Mouse (Mus musculus): ENCODE measurements around the gene Clmn. TPM values are rescaled to one million over a fixed set of nuclear protein-coding genes. Genes with fewer than 3 reads are reported as not detected.
"Not testable (repeated sequence)": the region's sequence is repeated elsewhere in the genome, so short reads cannot be mapped to it uniquely, and the experiment has no call there.

The Clmn gene
- polyA plus RNA-seq, 1 experiment: not detected

DNA sequence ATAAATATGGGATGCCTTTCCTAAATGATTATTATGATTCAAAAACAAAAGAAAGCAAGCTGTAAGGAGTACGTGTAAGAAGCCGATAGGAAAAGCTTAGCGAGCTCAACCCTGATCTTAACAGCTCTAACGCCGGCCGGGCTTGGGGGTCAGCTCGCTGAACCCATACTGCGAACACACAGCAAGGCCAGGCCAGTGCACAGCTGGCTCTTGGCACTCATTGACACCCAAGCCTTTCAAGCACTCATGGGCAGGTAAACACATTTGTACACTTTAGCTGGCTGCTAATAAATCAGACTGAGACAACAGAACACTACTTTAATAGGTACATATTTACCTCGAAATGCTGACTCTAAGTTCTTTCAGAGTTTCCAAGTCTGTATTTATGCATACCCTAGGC is 126.4 kb downstream of the Clmn start:
- TF ChIP-seq CTCF (IDR thresholded peaks at IDR 0.05; ENCODE audit: low read depth, low read length) (no peak), POLR2A (IDR thresholded peaks at IDR 0.05; ENCODE audit: borderline replicate concordance, low read depth, low read length) (no peak)
- Histone ChIP-seq H3K4me1 (ENCODE audit: control insufficient read depth, insufficient read depth, low read length) (peaks cover 11% of the 10 kb centered on the region), H3K4me3 (ENCODE audit: insufficient read depth, low read length) (no peak overlapping the region)

DNA sequence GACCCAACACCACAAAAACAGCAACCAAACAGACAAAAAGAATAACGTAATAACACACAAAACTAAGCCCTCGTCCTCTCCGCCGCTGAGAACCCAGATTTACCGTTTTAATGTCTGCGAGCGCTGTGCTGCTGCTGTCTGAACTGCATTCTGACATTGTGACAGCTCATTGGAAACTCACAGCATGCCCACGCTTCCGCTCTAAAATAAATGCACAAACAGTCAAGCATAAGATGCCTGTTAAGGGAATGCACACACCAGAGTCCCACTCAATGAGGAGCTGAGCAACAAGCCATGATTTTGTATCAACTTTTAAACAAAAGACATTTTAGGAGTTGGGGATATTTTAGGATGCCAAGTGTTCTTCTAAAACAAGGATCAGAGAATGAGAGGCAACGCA is 127.2 kb downstream of the Clmn start:
- TF ChIP-seq POLR2A (IDR thresholded peaks at IDR 0.05; ENCODE audit: borderline replicate concordance, low read depth, low read length) (no peak), CTCF (IDR thresholded peaks at IDR 0.05; ENCODE audit: low read depth, low read length) (no peak)
- Histone ChIP-seq H3K27ac (ENCODE audit: insufficient read depth, low read depth, low read length) (no peak overlapping the region), H3K4me1 (ENCODE audit: control insufficient read depth, insufficient read depth, low read length) (peaks cover 11% of the 10 kb centered on the region), H3K4me3 (ENCODE audit: insufficient read depth, low read length) (no peak overlapping the region)

More for the DNA sequence above, 126.4 kb downstream of the Clmn start:
- H3K27ac ChIP-seq (ENCODE audit: insufficient read depth, low read depth, low read length): no peak overlapping the region

DNA sequence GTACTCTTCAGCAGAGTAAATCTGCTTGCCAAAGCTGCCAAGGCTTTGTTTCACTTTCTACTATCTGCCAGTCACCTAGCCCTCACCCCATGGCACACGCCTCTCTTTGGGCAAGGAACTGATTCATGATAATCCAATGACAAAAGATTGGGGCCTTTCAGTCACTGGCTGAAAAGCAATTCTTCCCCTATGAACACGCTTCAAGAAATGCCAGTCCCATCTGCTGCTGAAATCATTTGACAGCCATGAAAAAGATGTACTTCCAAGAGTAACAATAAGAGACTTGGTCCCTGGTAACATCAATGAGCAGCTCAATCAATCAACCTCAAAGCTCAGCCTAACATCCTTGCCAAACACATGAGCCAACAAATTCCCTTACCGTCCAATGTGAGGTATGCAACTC is 128.9 kb downstream of the Clmn start:
- no peak for TF ChIP-seq POLR2A (IDR thresholded peaks at IDR 0.05; ENCODE audit: borderline replicate concordance, low read depth, low read length)
- TF ChIP-seq CTCF (IDR thresholded peaks at IDR 0.05; ENCODE audit: low read depth, low read length): no peak
- H3K27ac ChIP-seq (ENCODE audit: insufficient read depth, low read depth, low read length): no peak overlapping the region
- H3K4me1 ChIP-seq (ENCODE audit: control insufficient read depth, insufficient read depth, low read length): 0 out of 2 replicates have a peak, but pooled peaks cover 3% of the 10 kb centered on the region
- H3K4me3 ChIP-seq (ENCODE audit: insufficient read depth, low read length): no peak overlapping the region

DNA sequence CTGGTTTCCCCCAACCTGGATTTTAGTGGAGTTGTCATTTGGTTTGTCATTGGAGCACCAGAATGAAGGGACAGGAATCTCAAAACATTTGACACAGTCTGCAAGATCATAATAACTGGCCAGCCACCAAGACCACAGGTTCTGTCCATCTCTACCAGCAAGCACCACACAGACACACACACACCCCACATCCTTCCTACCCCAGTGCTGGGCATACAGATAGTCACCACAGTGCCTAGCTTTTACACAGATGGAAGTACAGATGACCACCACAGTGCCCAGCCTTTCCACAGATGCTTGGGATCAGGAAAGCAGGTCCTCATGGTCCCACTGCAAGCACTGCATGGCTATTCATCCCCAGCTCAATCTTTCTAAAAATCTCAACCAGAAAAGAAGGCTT is 131.7 kb downstream of the Clmn start:
- TF ChIP-seq CTCF (IDR thresholded peaks at IDR 0.05; ENCODE audit: low read depth, low read length) (no peak), POLR2A (IDR thresholded peaks at IDR 0.05; ENCODE audit: borderline replicate concordance, low read depth, low read length) (no peak)
- no peak overlapping the region for H3K4me3 ChIP-seq (ENCODE audit: insufficient read depth, low read length)
- H3K4me1 ChIP-seq (ENCODE audit: control insufficient read depth, insufficient read depth, low read length): no peaks in the 10 kb centered on the region
- H3K27ac ChIP-seq (ENCODE audit: insufficient read depth, low read depth, low read length): no peak overlapping the region

DNA sequence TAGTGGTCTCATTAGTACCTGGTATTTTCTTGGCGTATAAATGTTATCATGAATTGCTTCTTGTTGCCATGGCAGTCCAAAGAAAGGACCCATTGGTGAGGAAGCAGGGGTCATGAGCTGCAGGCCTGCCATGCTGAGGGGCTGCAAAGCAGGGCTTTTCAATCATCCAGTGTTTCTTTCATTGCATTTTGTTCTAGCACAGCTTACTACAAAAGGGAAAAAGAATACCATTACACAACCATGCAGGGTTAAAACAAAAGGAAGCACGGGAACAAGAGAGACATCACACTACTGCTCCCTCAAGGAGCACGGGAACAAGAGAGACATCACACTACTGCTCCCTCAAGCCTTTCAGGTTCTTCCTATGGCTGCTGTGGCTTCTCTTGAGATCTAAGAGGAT is 133.1 kb downstream of the Clmn start:
- TF ChIP-seq CTCF (IDR thresholded peaks at IDR 0.05; ENCODE audit: low read depth, low read length) (no peak), POLR2A (IDR thresholded peaks at IDR 0.05; ENCODE audit: borderline replicate concordance, low read depth, low read length) (no peak)
- no peaks in the 10 kb centered on the region for H3K4me1 ChIP-seq (ENCODE audit: control insufficient read depth, insufficient read depth, low read length)
- no peak overlapping the region for H3K27ac ChIP-seq (ENCODE audit: insufficient read depth, low read depth, low read length)
- H3K4me3 ChIP-seq (ENCODE audit: insufficient read depth, low read length): no peak overlapping the region

DNA sequence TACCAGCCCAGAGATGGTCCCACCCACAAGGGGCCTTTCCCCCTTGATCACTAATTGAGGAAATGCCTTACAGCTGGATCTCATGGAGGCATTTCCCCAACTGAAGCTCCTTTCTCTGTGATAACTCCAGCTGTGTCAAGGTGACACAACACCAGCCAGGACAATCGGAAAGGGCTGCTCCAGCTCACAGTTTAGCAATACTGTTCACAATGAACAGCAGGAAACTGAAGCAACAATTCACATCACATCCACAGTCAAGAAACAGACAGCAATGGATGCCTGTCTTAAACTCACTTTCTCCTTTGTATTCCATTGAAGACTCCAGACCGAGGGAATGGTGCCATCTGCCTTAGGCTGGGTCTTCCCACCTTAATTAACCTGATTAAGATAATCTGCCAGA is 138.4 kb downstream of the Clmn start:
- not testable (repeated sequence) for H3K4me1 ChIP-seq (ENCODE audit: control insufficient read depth, insufficient read depth, low read length); H3K27ac ChIP-seq (ENCODE audit: insufficient read depth, low read depth, low read length); H3K4me3 ChIP-seq (ENCODE audit: insufficient read depth, low read length)

DNA sequence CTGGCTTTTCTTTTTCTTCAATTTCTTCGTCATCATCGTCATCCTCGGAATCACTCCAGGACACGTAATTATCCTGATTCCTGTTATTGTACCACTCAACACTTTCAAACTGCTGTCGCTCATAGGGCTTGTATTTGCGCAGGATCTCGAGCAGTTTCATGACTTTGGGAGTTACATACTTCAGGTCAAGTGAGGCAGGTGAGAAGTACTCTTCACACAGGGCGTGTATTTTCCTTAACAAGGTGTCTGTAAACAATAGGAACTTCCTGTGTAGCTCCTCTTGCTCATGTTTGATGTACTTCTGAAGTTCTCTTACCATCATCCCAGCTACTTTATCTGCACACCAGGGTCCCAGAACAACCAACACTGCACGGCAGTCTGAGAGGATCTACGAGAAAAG is 142.8 kb downstream of the Clmn start:
- no peak overlapping the region for H3K27ac ChIP-seq (ENCODE audit: insufficient read depth, low read depth, low read length)
- TF ChIP-seq POLR2A (IDR thresholded peaks at IDR 0.05; ENCODE audit: borderline replicate concordance, low read depth, low read length) (no peak), CTCF (IDR thresholded peaks at IDR 0.05; ENCODE audit: low read depth, low read length) (no peak)
- no peaks in the 10 kb centered on the region for H3K4me1 ChIP-seq (ENCODE audit: control insufficient read depth, insufficient read depth, low read length)
- no peak overlapping the region for H3K4me3 ChIP-seq (ENCODE audit: insufficient read depth, low read length)

DNA sequence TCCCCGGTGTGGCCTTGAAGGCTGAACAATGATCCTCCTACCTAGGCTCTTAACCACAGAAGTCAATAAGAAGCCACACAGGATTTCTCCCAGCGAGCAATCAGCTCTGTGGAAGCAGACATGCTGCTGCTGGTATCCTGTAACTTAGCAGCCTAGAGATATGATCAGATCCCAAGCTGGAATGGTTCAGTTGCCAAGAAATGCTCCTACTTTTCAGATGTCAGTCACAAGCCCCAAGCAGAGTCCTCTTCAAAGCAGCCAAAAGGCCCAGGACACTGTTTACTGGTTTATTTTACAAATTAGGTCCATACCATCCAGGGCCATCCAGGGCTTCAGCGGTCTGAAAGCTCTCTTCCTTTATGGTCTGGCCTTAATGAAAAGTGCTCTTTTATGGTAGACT is 143.9 kb downstream of the Clmn start:
- no peak overlapping the region for H3K4me3 ChIP-seq (ENCODE audit: insufficient read depth, low read length)
- no peaks in the 10 kb centered on the region for H3K4me1 ChIP-seq (ENCODE audit: control insufficient read depth, insufficient read depth, low read length)
- TF ChIP-seq CTCF (IDR thresholded peaks at IDR 0.05; ENCODE audit: low read depth, low read length) (no peak), POLR2A (IDR thresholded peaks at IDR 0.05; ENCODE audit: borderline replicate concordance, low read depth, low read length) (no peak)
- H3K27ac ChIP-seq (ENCODE audit: insufficient read depth, low read depth, low read length): no peak overlapping the region

DNA sequence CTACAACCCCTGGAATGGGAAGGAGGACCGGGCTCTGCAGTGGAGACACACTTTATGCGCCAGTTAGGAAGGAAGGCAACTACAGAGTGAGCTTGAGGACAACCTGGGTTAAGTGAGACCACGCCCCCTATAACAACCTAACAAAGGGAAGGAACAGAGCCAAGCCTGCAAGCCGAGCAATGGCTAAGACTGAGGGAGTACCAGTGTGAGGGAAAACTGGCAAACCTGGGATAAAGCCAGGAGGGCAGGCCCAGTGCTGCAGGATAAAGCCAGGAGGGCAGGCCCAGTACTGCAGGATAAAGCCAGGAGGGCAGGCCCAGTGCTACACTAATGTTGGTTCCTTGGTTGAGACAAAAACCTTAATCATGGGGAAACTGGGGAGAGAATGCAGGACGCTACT is 145.9 kb downstream of the Clmn start:
- no peak overlapping the region for H3K4me3 ChIP-seq (ENCODE audit: insufficient read depth, low read length)
- no peak overlapping the region for H3K27ac ChIP-seq (ENCODE audit: insufficient read depth, low read depth, low read length)
- H3K4me1 ChIP-seq (ENCODE audit: control insufficient read depth, insufficient read depth, low read length): no peaks in the 10 kb centered on the region
- TF ChIP-seq POLR2A (IDR thresholded peaks at IDR 0.05; ENCODE audit: borderline replicate concordance, low read depth, low read length) (no peak), CTCF (IDR thresholded peaks at IDR 0.05; ENCODE audit: low read depth, low read length) (no peak)

DNA sequence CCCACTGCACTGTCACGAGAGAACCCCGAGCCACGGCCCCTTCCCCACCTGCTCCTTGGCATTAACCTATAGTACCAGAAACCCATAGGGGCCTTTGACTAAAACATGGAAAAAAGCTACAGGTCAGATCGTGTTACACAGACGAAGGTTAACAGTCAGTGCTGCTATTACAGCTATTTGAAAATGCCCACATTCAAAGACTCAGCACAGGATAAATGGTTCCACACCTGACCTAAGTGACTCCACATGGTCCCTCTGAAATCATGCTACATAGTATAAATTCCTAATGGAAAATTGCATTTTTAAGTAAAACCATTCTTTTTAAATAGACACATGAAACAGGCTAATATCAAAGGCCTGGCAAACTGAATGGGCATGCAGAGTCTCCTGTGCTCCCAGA is 148.5 kb downstream of the Clmn start:
- H3K4me3 ChIP-seq (ENCODE audit: insufficient read depth, low read length): no peak overlapping the region
- H3K4me1 ChIP-seq (ENCODE audit: control insufficient read depth, insufficient read depth, low read length): no peaks in the 10 kb centered on the region
- TF ChIP-seq CTCF (IDR thresholded peaks at IDR 0.05; ENCODE audit: low read depth, low read length) (no peak), POLR2A (IDR thresholded peaks at IDR 0.05; ENCODE audit: borderline replicate concordance, low read depth, low read length) (no peak)
- no peak overlapping the region for H3K27ac ChIP-seq (ENCODE audit: insufficient read depth, low read depth, low read length)

DNA sequence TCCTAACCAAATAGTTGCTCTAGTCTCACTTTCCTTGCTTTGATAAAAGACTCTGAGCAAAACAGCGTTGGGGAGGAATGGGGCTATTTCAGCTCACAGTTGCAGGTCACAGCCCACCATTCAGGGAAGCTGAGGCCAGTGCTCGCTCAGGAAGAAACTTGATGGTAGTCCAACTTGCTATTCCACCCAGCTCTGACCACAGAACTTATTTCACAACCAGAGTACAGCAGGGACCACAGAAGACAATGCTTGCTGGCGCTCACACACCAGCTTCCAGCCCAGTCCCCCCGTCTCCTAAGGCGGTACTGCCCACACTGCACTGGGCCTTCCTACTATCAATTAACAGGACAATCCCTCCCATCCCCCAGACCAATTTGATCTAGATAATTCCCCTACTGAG is 149.4 kb downstream of the Clmn start:
- no peak for TF ChIP-seq POLR2A (IDR thresholded peaks at IDR 0.05; ENCODE audit: borderline replicate concordance, low read depth, low read length)
- Histone ChIP-seq H3K4me1 (ENCODE audit: control insufficient read depth, insufficient read depth, low read length) (no peaks in the 10 kb centered on the region), H3K27ac (ENCODE audit: insufficient read depth, low read depth, low read length) (no peak overlapping the region), H3K4me3 (ENCODE audit: insufficient read depth, low read length) (no peak overlapping the region)

Other genes starting within 250 kb of the Clmn start
- gene Dicer1, start 113.1 kb downstream of the Clmn start, polyA plus RNA-seq (2012; ENCODE audit: insufficient read depth, insufficient read length, missing spikeins): 22.3 and 28.6 TPM in 2 replicates
- gene Syne3, start 144.7 kb upstream of the Clmn start, polyA plus RNA-seq (2012; ENCODE audit: insufficient read depth, insufficient read length, missing spikeins): 13.4 and 18.2 TPM in 2 replicates
- 22.5 and 31.6 TPM in 2 replicates for gene Glrx5, start 167.6 kb upstream of the Clmn start, polyA plus RNA-seq (2012; ENCODE audit: insufficient read depth, insufficient read length, missing spikeins)